ENCODE assay signal across 21 mouse cellular contexts in the genomic region with DNA sequence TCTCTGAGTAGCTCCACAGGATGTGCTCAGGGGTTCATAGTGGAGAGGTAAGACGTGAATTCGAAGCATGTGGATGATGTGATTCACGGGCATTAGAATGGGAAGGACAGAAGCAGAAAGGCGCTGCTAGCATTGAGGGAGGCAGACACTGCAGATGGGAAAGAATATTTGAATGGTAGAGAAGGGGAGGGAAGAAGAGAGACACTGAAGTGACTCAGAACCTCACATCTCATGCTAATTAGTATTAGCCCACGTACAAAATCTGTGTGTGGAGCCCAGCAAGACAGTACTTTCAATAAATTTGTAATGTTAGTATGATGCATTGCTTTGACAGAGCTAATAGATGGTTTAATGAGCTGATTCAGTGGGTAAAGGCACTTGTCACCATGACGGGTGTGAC. TPM values are rescaled to one million over a fixed set of nuclear protein-coding genes. Genes with fewer than 3 reads are reported as not detected.
"Had no signal": no experiment of that assay in that cellular context is flagged by ENCODE, and none has a peak within 500 bp of the region (broad histone marks: within the 10 kb centered on the region; RNA-seq: fewer than 3 reads in every experiment).

No protein-coding gene starts in this region.

- ATAC-seq: liver, postnatal 0 days; lung, postnatal 0 days had no signal

- H3K27ac ChIP-seq: liver, embryonic 15.5 days; lung, embryonic 15.5 days; macrophage; midbrain, embryonic 12.5 days; neural tube, embryonic 12.5 days; stomach, embryonic 15.5 days; stomach, postnatal 0 days had no signal

- DNase-seq: liver, postnatal 0 days; lung, adult 2 months; lung, postnatal 14 days; lung, postnatal 36 days; midbrain, embryonic 14.5 days; right cerebral cortex, postnatal 14 days; thymus, adult 2 months; thymus, postnatal 25 days; thymus, postnatal 4 days had no signal

- H3K4me3 ChIP-seq: liver, embryonic 15.5 days; lung, embryonic 15.5 days; megakaryocyte, embryonic 14.5 days; midbrain, embryonic 12.5 days; neural tube, embryonic 12.5 days; stomach, embryonic 15.5 days had no signal

- H3K9me3 ChIP-seq: liver, embryonic 15.5 days; lung, embryonic 15.5 days; megakaryocyte, embryonic 14.5 days; midbrain, embryonic 12.5 days; neural tube, embryonic 12.5 days; stomach, embryonic 15.5 days had no signal

- H3K4me1 ChIP-seq: liver, embryonic 15.5 days; lung, embryonic 15.5 days; midbrain, embryonic 12.5 days; neural tube, embryonic 12.5 days; stomach, embryonic 15.5 days had no signal

- H3K9ac ChIP-seq: liver, embryonic 15.5 days; liver, postnatal 0 days; lung, embryonic 15.5 days; midbrain, embryonic 12.5 days; neural tube, embryonic 12.5 days; stomach, embryonic 15.5 days had no signal

- H3K36me3 ChIP-seq: liver, embryonic 15.5 days; lung, embryonic 15.5 days; midbrain, embryonic 12.5 days; neural tube, embryonic 12.5 days; stomach, embryonic 15.5 days had no signal

- H3K27me3 ChIP-seq: liver, embryonic 15.5 days; lung, embryonic 15.5 days; megakaryocyte, embryonic 14.5 days; midbrain, embryonic 12.5 days; neural tube, embryonic 12.5 days; stomach, embryonic 15.5 days had no signal

- H3K4me2 ChIP-seq: liver, embryonic 15.5 days; lung, embryonic 15.5 days; midbrain, embryonic 12.5 days; neural tube, embryonic 12.5 days; stomach, embryonic 15.5 days had no signal

RNA-seq across cellular contexts. Expression of a gene that starts 13.9 kb away (rescaled TPM):
- total RNA-seq: megakaryocyte progenitor cell, adult 5-6 weeks; monocyte, adult 5-6 weeks; neutrophil, adult 5-6 weeks had no signal
- polyA plus RNA-seq: macrophage had no signal
